Mouse (Mus musculus) liver, embryonic 14.5 days (tissue): ENCODE measurements at regions not wholly inside any gene's neighbourhood (a gene's known extent, or its start where the extent isn't known, plus 50 kb on each side); places are given as distances from the start of the nearest gene placed in this dataset.

Experiments
- ATAC-seq: fragments of 200-750 bp; cut with Nextera tagmentation; 2 replicates; pipeline ENCODE4 v1.8.0; 2017; ENCODE audit warnings: moderate number of reproducible peaks, mild to moderate bottlenecking, moderate library complexity; ENCODE audit not compliant: insufficient read depth
- DNase-seq, 3 experiments: peaks; one replicate each; pipeline ENCODE4 v3.0.0-alpha.2; 2012 to 2013; ENCODE audit warnings: low read depth in 3 of 3, low spot score in 3 of 3
- H3K27ac ChIP-seq: fragments of 300-500 bp; sonication (generic); 2 replicates; pipeline ENCODE4 v1.5.1; 2014; ENCODE audit warnings: moderate library complexity, mild to moderate bottlenecking, control low read depth, inconsistent platforms
- H3K27me3 ChIP-seq: fragments of 300-500 bp; sonication (generic); 2 replicates; pipeline ENCODE4 v1.6.1; 2014; ENCODE audit warnings: mild to moderate bottlenecking, low read length, moderate library complexity; ENCODE audit not compliant: control insufficient read depth, insufficient read depth
- H3K36me3 ChIP-seq: fragments of 300-500 bp; sonication (generic); replicated peaks from 2 replicates; pipeline ENCODE4 v1.6.1; 2014; ENCODE audit warnings: low read depth; ENCODE audit not compliant: control insufficient read depth, insufficient read depth
- H3K4me1 ChIP-seq, 2 experiments: fragments of 200-500 bp in 1 of 2; fragments of 300-500 bp in 1 of 2; sonication (generic) in 1 of 2; replicated peaks; 2 replicates each; pipeline ENCODE4 v1.6.1; 2012 to 2014; ENCODE audit warnings: antibody characterized with exemption in 1 of 2, inconsistent platforms in 1 of 2, low read length in 1 of 2; ENCODE audit not compliant: control insufficient read depth in 2 of 2, insufficient read depth in 2 of 2
- H3K4me2 ChIP-seq: fragments of 300-500 bp; sonication (generic); 2 replicates; pipeline ENCODE4 v1.6.1; 2014; ENCODE audit warnings: low read depth, mild to moderate bottlenecking, control low read depth, moderate library complexity
- H3K4me3 ChIP-seq, 2 experiments: fragments of 200-500 bp in 1 of 2; fragments of 300-500 bp in 1 of 2; sonication (generic) in 1 of 2; 2 replicates each; pipeline ENCODE4 v1.5.1; 2012 to 2014; ENCODE audit warnings: low read depth in 2 of 2, low read length in 2 of 2, mild to moderate bottlenecking in 2 of 2, control low read depth in 1 of 2, inconsistent platforms in 1 of 2, moderate library complexity in 1 of 2; ENCODE audit not compliant: insufficient read depth in 1 of 2
- H3K9ac ChIP-seq: fragments of 300-500 bp; sonication (generic); replicated peaks from 2 replicates; pipeline ENCODE4 v1.6.1; 2014; ENCODE audit warnings: mild to moderate bottlenecking, control low read depth, moderate library complexity
- H3K9me3 ChIP-seq: fragments of 300-500 bp; sonication (generic); 2 replicates; pipeline ENCODE4 v1.6.1; 2016; ENCODE audit warnings: low read length, mixed read lengths; ENCODE audit not compliant: control insufficient read depth
- CTCF ChIP-seq: IDR thresholded peaks from 2 replicates; pipeline ENCODE4 v1.5.1; 2016; ENCODE audit warnings: antibody characterized with exemption, low read depth, control low read depth
- EP300 ChIP-seq: IDR thresholded peaks from 2 replicates; pipeline ENCODE4 v1.6.1; 2016; ENCODE audit warnings: antibody characterized with exemption, low read depth
- WGBS: fragments of 180-500 bp; shearing (Covaris S2); extraction: QIAGEN DNeasy Blood & Tissue Kit; methylation state at CpG from one replicate; pipeline ENCODE4 v1.1.7; 2014; ENCODE audit not compliant: insufficient replicate concordance; 5-methylcytosine and 5-hydroxymethylcytosine counted together

- no peak for TF ChIP-seq CTCF
- no peak for TF ChIP-seq EP300
These were observed 91.7 kb upstream of the Ptprm start for GRCm38 (mm10) chr17:67445986-67446385.

DNA sequence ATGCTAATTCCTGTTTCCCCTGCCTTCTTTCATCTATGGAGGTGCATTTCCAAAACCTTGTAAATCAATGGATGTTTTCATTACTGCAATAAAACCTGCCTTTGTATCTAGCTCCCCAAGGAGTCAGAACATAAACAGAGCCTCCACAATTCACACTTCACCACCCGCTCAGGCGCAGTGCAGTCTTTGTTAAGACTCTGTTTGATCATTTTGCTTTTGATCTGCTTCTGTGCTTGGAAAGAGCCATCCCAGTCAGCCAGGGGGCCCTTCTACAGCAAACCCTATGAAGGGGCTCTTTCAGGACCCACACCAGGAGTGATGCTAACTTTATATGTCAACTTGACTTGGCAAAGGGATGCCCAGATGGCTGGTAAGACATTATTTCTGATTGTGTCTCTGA lies 86.7 kb upstream of the Ptprm start:
- H3K9me3 ChIP-seq, result no peaks in the 10 kb centered on the region
- H3K27ac ChIP-seq, result no peak overlapping the region
- H3K4me2 ChIP-seq, result no peak overlapping the region
- TF ChIP-seq CTCF (no peak), EP300 (no peak)
- H3K27me3 ChIP-seq, result no peaks in the 10 kb centered on the region
- WGBS, result 74% methylated on average over 2 of the region's 2 CpGs
- ATAC-seq (no peak), DNase-seq (no peak)
- no peaks in the 10 kb centered on the region for H3K36me3 ChIP-seq
- H3K4me3 ChIP-seq, result no peak overlapping the region
- no peak overlapping the region for H3K9ac ChIP-seq
- H3K4me1 ChIP-seq, result no peaks in the 10 kb centered on the region

More at GRCm38 (mm10) chr17:67445986-67446385, 91.7 kb upstream of the Ptprm start:
- no peaks in the 10 kb centered on the region for H3K27me3 ChIP-seq
- H3K4me2 ChIP-seq, result no peak overlapping the region
- no peaks in the 10 kb centered on the region for H3K36me3 ChIP-seq
- no peak overlapping the region for H3K27ac ChIP-seq
- H3K9ac ChIP-seq, result no peak overlapping the region
- no peak overlapping the region for H3K4me3 ChIP-seq
- no peak for ATAC-seq
- no peak for DNase-seq
- H3K4me1 ChIP-seq, result no peaks in the 10 kb centered on the region; a peak in 1 of 4 replicates
- H3K9me3 ChIP-seq, result no peaks in the 10 kb centered on the region

GRCm38 (mm10) chr17:67419956-67420711 lies 65.9 kb upstream of the Ptprm start:
- H3K36me3 ChIP-seq, result no peaks in the 10 kb centered on the region
- H3K9ac ChIP-seq, result no peak overlapping the region
- no peak overlapping the region for H3K27ac ChIP-seq
- H3K9me3 ChIP-seq, result no peaks in the 10 kb centered on the region
- H3K4me2 ChIP-seq, result no peak overlapping the region
- no peak for ATAC-seq
- DNase-seq, result no peak
- WGBS, result 52% methylated on average over 4 of the region's 4 CpGs
- no peak overlapping the region for H3K4me3 ChIP-seq
- H3K4me1 ChIP-seq, result no peaks in the 10 kb centered on the region
- no peaks in the 10 kb centered on the region for H3K27me3 ChIP-seq
- TF ChIP-seq CTCF (no peak), EP300 (no peak)

DNA sequence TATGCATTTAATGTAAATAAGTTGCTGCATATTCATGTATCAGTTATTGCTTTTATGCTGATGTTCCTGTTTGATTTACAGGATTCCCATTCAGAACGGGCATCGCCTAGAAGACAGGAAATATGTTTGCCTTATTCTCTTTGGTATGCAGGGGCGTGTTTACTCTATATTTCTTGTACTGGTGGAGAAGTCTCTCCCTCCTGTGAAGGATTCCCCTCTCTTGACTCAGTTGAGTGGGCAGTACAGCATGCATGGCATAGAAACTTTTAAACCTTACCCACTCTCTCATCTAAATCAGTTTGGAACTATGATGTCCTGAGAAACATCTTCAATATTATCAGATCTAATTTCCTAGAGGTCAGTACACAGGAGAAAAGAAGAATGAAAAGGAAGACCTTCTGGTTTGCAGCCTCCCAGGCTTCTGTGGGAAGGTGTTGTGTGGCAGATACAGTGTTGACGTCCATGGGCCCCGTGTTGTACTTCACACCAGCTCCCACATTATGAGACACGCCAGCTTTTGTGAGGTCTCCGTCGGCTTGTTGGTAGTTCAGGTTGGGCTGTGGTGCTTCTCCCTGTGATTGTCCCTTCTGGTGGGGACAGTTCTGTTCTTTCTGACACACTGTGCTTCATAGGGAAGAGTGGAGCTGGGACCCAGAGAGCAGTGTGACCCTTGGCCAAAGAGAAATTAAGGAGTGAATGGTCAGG lies 58.4 kb upstream of the Ptprm start:
- Histone ChIP-seq H3K4me2 (no peak overlapping the region), H3K4me1 (no peaks in the 10 kb centered on the region), H3K4me3 (no peak overlapping the region), H3K27me3 (no peaks in the 10 kb centered on the region), H3K9ac (no peak overlapping the region), H3K27ac (no peak overlapping the region), H3K9me3 (no peaks in the 10 kb centered on the region), H3K36me3 (no peaks in the 10 kb centered on the region)
- WGBS, result 71% methylated on average over 8 of the region's 8 CpGs
- ATAC-seq (no peak), DNase-seq (no peak)
- no peak for TF ChIP-seq EP300
- no peak for TF ChIP-seq CTCF

- ATAC-seq (no peak), DNase-seq (no peak)
- Histone ChIP-seq H3K4me3 (no peak overlapping the region), H3K27ac (no peak overlapping the region), H3K4me1 (no peaks in the 10 kb centered on the region), H3K9ac (no peak overlapping the region), H3K36me3 (no peaks in the 10 kb centered on the region), H3K4me2 (no peak overlapping the region), H3K27me3 (no peaks in the 10 kb centered on the region), H3K9me3 (no peaks in the 10 kb centered on the region)
- no peak for TF ChIP-seq EP300
- no peak for TF ChIP-seq CTCF
- 37% methylated on average over 2 of the region's 2 CpGs for WGBS
These were observed 55.7 kb upstream of the Ptprm start for GRCm38 (mm10) chr17:67409911-67410310.
